Mouse (Mus musculus) thymus, adult 2 months (tissue): ENCODE results near the gene Rmdn2.

Experiments used
- CTCF ChIP-seq: fragments of 200-500 bp; IDR thresholded peaks from 2 replicates; pipeline ENCODE4 v1.5.1; 2012; ENCODE audit warnings: mild to moderate bottlenecking, control low read depth, low read length, moderate library complexity, borderline replicate concordance; ENCODE audit not compliant: control insufficient read depth, poor library complexity, insufficient read depth; ENCODE audit errors: extremely low read depth
- POLR2A ChIP-seq: fragments of 200-500 bp; IDR thresholded peaks from 2 replicates; pipeline ENCODE4 v1.6.1; 2012; ENCODE audit warnings: mild to moderate bottlenecking, low read length, control low read depth, moderate library complexity; ENCODE audit not compliant: control insufficient read depth, poor library complexity, insufficient read depth; ENCODE audit errors: extremely low read depth

- TF ChIP-seq CTCF (no peak), POLR2A (no peak)
These were observed 87.5 kb downstream of the Rmdn2 start for GRCm38 (mm10) chr17:79699197-79699596.
